In genomic region chr4:57855281-57855941, GRCm38 (mm10) we compare ENCODE assay signal across 15 mouse cellular contexts.
DNase-seq lines count a peak whose midpoint lies in the region; ATAC-seq and TF ChIP-seq lines count a peak whose summit lies in the region.
"Had no signal": no experiment of that assay in that cellular context is flagged by ENCODE, and none has a peak within 500 bp of the region (broad histone marks: within the 10 kb centered on the region; RNA-seq: fewer than 3 reads in every experiment).

No protein-coding gene starts in this region.

- TF ChIP-seq CTCF in heart, adult 2 months (IDR thresholded peaks at IDR 0.05) = 0 out of 2 replicates have a peak, but pooled peaks have one; percentile 19

- ATAC-seq in lung, embryonic 15.5 days (ENCODE audit: borderline replicate concordance, extremely low read depth, low FRiP score, low TSS enrichment) = peak; percentile 79; the same call in 1 of the 2 replicates

- H3K36me3 ChIP-seq in heart, adult 2 months (ENCODE audit: control insufficient read depth, insufficient read depth, low read length) = peaks cover 58% of the 10 kb centered on the region
- peaks cover 47% of the 10 kb centered on the region for H3K36me3 ChIP-seq in lung, embryonic 15.5 days

- 59% methylated on average over 18 of the region's 18 CpGs for WGBS in heart, adult 2 months
- 58% methylated on average over 18 of the region's 18 CpGs for WGBS in lung, embryonic 15.5 days

- no peak for TF ChIP-seq POLR2A in heart, adult 2 months (IDR thresholded peaks at IDR 0.05; ENCODE audit: insufficient read depth, low read depth, low read length)

- H3K9ac ChIP-seq in heart, adult 2 months (ENCODE audit: low read depth, low read length) = no peak overlapping the region
- H3K9ac ChIP-seq in lung, embryonic 15.5 days = no peak overlapping the region

- H3K27me3 ChIP-seq in heart, adult 2 months (ENCODE audit: control insufficient read depth, insufficient read depth, low read length) = no peaks in the 10 kb centered on the region
- no peaks in the 10 kb centered on the region for H3K27me3 ChIP-seq in lung, embryonic 15.5 days
- H3K27me3 ChIP-seq: CH12.LX had no signal

- no peaks in the 10 kb centered on the region; the same call in 1 of the 2 replicates for H3K9me3 ChIP-seq in lung, embryonic 15.5 days
- H3K9me3 ChIP-seq: forebrain, embryonic 10.5 days had no signal

- no peak overlapping the region for H3K4me2 ChIP-seq in lung, embryonic 15.5 days
- H3K4me2 ChIP-seq: liver, embryonic 11.5 days had no signal

- TF ChIP-seq EP300 in heart, adult 2 months (IDR thresholded peaks at IDR 0.05; ENCODE audit: insufficient read depth, low read depth, low read length) = no peak

- H3K4me3 ChIP-seq in heart, adult 2 months = no peak overlapping the region
- no peak overlapping the region for H3K4me3 ChIP-seq in lung, embryonic 15.5 days
- H3K4me3 ChIP-seq: forebrain, embryonic 10.5 days; midbrain, embryonic 10.5 days had no signal

- DNase-seq in heart, adult 2 months = peak; percentile 61 to 62
- no peak for DNase-seq in heart, postnatal 36 days
- DNase-seq in urinary bladder, postnatal 14 days (ENCODE audit: low spot score) = peak; percentile 63
- no peak for DNase-seq in urinary bladder, postnatal 10 days (ENCODE audit: low spot score)
- no peak for DNase-seq in right cerebral cortex, adult 18-20 months
- DNase-seq in layer of hippocampus, postnatal 36 days = no peak
- no peak for DNase-seq in left cerebral cortex, postnatal 10 days (ENCODE audit: extremely low spot score in 1 of 2, low spot score in 2 of 2)
- DNase-seq: cerebellum, adult 2 months; retina, postnatal 1 day had no signal

- peaks cover 10% of the 10 kb centered on the region for H3K79me2 ChIP-seq in heart, adult 2 months (replicated peaks; ENCODE audit: control insufficient read depth, insufficient read depth, low read length)

- H3K4me1 ChIP-seq in heart, adult 2 months (ENCODE audit: control insufficient read depth, insufficient read depth, low read length) = peaks cover 32% of the 10 kb centered on the region
- peaks cover 32% of the 10 kb centered on the region for H3K4me1 ChIP-seq in lung, embryonic 15.5 days

- H3K27ac ChIP-seq in heart, adult 2 months = no peak overlapping the region
- H3K27ac ChIP-seq in lung, embryonic 15.5 days = peak overlapping the region; percentile 38; the same call in 1 of the 2 replicates
- H3K27ac ChIP-seq: forebrain, embryonic 10.5 days; kidney, postnatal 0 days; midbrain, embryonic 10.5 days had no signal

- intact Hi-C loops in heart, adult 2 months (cut with DNase I) = no loop called here
- intact Hi-C loops in heart, postnatal 36 days (cut with DNase I) = no loop called here
- intact Hi-C loops in left cerebral cortex, postnatal 10 days (cut with DNase I) = no loop called here

Comparison
In these comparisons a context has a peak if more than half of its experiments do, and no peak if none do; other contexts are left out.
1. DNase-seq: peak in heart, adult 2 months (2 of 2) and urinary bladder, postnatal 14 days (single experiment); none in heart, postnatal 36 days (0 of 2), urinary bladder, postnatal 10 days (single experiment), right cerebral cortex, adult 18-20 months (single experiment), layer of hippocampus, postnatal 36 days (0 of 2) and left cerebral cortex, postnatal 10 days (0 of 2).